Mouse (Mus musculus) midbrain, embryonic 15.5 days (tissue): ENCODE results near the gene Yipf4. TPM values are rescaled to one million over a fixed set of nuclear protein-coding genes. Genes with fewer than 3 reads are reported as not detected.
A peak's percentile ranks its signal among the peaks of the same experiment; 100 is the strongest.
"Not testable (repeated sequence)": the region's sequence is repeated elsewhere in the genome, so short reads cannot be mapped to it uniquely, and the experiment has no call there.

Source experiments
- ATAC-seq: fragments of 200-750 bp; cut with Nextera tagmentation; replicated peaks from 2 replicates; pipeline ENCODE4 v1.8.0; 2017; ENCODE audit warnings: moderate TSS enrichment
- H3K27ac ChIP-seq: fragments of 300-500 bp; sonication (generic); 2 replicates; pipeline ENCODE4 v1.5.1; 2015; ENCODE audit warnings: mild to moderate bottlenecking, inconsistent platforms
- H3K27me3 ChIP-seq: fragments of 300-500 bp; sonication (generic); replicated peaks from 2 replicates; pipeline ENCODE4 v1.6.1; 2015; ENCODE audit warnings: inconsistent platforms
- H3K36me3 ChIP-seq: fragments of 300-500 bp; sonication (generic); replicated peaks from 2 replicates; pipeline ENCODE4 v1.6.1; 2015; ENCODE audit warnings: inconsistent platforms
- H3K4me1 ChIP-seq: fragments of 300-500 bp; sonication (generic); 2 replicates; pipeline ENCODE4 v1.6.1; 2015; ENCODE audit warnings: inconsistent platforms
- H3K4me2 ChIP-seq: fragments of 300-500 bp; sonication (generic); 2 replicates; pipeline ENCODE4 v1.6.1; 2015; ENCODE audit warnings: inconsistent platforms, mild to moderate bottlenecking, moderate library complexity
- H3K4me3 ChIP-seq: fragments of 300-500 bp; sonication (generic); 2 replicates; pipeline ENCODE4 v1.5.1; 2015; ENCODE audit warnings: mild to moderate bottlenecking, inconsistent platforms
- H3K9ac ChIP-seq: fragments of 300-500 bp; sonication (generic); 2 replicates; pipeline ENCODE4 v1.6.1; 2015; ENCODE audit warnings: mild to moderate bottlenecking, inconsistent platforms
- H3K9me3 ChIP-seq: fragments of 300-500 bp; sonication (generic); 2 replicates; pipeline ENCODE4 v1.6.1; 2016; ENCODE audit warnings: inconsistent platforms
- WGBS: fragments of 180-500 bp; shearing (Covaris S2); methylation state at CpG from one replicate; pipeline ENCODE4 v1.1.7; 2015; ENCODE audit warnings: mixed read lengths; 5-methylcytosine and 5-hydroxymethylcytosine counted together
- polyA plus RNA-seq: library from polyadenylated mRNA; unstranded; fragments of >200 nt; fragmentation: Nextera tagmentation; extraction: Ambion mirVana; gene quantifications from 2 replicates; pipeline ENCODE4 v1.2.1, GENCODE M21; 2015

Gene Yipf4
- 45.6 and 46.7 TPM in 2 replicates for polyA plus RNA-seq

DNA sequence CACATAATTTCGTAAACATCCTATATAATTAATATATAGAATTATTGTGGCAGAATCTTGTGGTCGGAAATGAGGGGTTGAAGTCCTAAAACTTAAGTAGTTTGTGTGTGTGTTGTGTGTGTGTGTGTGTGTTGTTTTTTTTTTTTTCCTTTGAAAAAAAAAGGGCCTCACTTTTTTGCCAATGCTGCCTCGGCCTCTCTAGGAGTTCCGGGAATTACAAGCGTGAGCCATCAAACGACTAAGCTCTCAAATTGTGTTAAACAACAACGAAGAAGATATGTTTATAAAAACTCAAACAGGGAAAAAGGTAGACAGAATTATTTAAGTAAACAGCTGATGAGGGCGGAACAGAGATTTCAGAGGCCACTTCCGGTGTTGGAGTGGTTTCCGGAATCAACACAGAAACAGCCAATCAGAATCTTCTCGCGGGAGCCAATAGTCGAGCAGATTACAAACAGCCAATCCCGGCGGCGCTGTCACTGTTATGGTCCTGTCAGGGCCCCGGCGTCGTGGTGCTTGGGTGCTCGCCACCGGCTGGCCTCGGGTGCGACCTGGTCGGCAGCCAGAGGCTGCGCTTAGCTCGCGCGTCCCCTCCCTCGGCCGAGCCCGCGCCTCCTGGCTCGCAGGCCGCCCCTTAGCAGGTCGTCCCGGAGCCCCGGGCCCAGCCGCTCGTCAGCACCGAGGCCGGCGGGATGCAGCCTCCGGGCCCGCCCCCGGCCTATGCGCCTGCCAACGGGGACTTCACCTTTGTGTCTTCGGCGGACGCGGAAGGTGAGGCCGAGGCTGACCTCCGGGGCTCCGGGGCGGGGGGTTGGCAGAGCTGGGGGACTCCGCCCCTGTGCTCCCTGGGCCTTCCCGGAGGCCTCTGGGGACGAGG is at the start of gene Yipf4:
TSS of gene Yipf4 (plus strand) at position 470 of the 877 bp plus-strand sequence.
- H3K27me3 ChIP-seq, result no peaks in the 10 kb centered on the region
- peak; percentile 100 for ATAC-seq
- no peaks in the 10 kb centered on the region for H3K9me3 ChIP-seq
- H3K9ac ChIP-seq, result peak within 1 kb of the TSS; percentile 70
- H3K4me3 ChIP-seq, result peak within 1 kb of the TSS; percentile 72
- 4% methylated on average over 55 of the region's 58 CpGs for WGBS
- H3K4me1 ChIP-seq, result peaks cover 10% of the 10 kb centered on the region
- peak within 1 kb of the TSS; percentile 68 for H3K4me2 ChIP-seq
- peaks cover 3% of the 10 kb centered on the region; the same call in 1 of the 2 replicates for H3K36me3 ChIP-seq
- peak within 1 kb of the TSS; percentile 75 for H3K27ac ChIP-seq

DNA sequence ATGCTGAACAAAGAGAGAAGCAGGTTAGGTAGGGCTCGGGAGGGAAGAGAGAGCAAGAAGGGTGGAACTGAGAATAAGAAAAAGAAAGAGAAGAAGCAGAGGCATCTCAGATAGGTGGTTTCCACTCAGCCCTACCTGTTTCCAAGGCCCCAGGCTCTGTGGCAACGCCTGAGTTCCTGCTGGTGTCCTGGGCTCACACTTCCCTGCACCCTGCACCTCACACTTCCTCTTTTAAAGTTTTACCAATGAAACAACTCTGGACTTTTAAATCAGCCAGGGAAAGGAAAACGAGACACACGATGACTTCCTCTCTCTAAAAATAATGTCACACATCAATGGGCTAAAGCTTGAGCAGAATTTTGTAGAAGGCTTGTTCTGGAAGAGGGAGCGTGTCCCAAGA is 48.8 kb upstream of the Yipf4 start:
- ATAC-seq, result no peak
- Histone ChIP-seq H3K4me2 (no peak overlapping the region), H3K4me1 (no peaks in the 10 kb centered on the region), H3K4me3 (no peak overlapping the region), H3K27ac (no peak overlapping the region), H3K9ac (no peak overlapping the region), H3K27me3 (no peaks in the 10 kb centered on the region), H3K36me3 (no peaks in the 10 kb centered on the region), H3K9me3 (no peaks in the 10 kb centered on the region)
- WGBS, result 80% methylated on average over 5 of the region's 5 CpGs

DNA sequence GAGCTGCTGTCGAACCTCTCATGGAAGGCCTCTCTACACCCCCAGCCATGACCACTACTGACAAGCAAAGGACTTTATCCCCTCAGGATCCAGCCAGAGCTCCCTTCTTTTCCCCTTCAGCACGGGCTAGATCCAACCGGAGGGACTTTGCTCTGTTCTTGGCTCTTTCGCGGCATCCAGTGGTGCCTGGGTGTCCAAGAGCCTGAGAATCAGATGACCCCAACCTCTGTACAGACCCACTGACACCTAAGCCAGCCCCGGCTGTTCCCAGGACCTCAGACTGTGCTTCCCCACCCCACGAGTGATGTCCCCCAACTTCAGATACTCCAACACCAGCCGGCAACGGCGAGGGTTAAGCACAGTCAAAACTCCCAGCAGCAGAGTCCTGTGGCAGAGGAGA is 39.5 kb upstream of the Yipf4 start:
- no peaks in the 10 kb centered on the region for H3K4me1 ChIP-seq
- no peak overlapping the region for H3K4me2 ChIP-seq
- no peak overlapping the region for H3K27ac ChIP-seq
- H3K9me3 ChIP-seq, result no peaks in the 10 kb centered on the region
- no peaks in the 10 kb centered on the region for H3K36me3 ChIP-seq
- H3K4me3 ChIP-seq, result no peak overlapping the region
- H3K27me3 ChIP-seq, result no peaks in the 10 kb centered on the region
- no peak for ATAC-seq
- 88% methylated on average over 10 of the region's 10 CpGs for WGBS
- H3K9ac ChIP-seq, result no peak overlapping the region

- Histone ChIP-seq H3K9ac (no peak overlapping the region), H3K4me3 (no peak overlapping the region), H3K27ac (no peak overlapping the region), H3K36me3 (no peaks in the 10 kb centered on the region), H3K27me3 (no peaks in the 10 kb centered on the region), H3K9me3 (no peaks in the 10 kb centered on the region), H3K4me2 (no peak overlapping the region), H3K4me1 (no peaks in the 10 kb centered on the region)
- ATAC-seq, result no peak
- 78% methylated on average over 3 of the region's 3 CpGs for WGBS
Measured at GRCm38 (mm10) chr17:74453928-74454327, 35.4 kb upstream of the Yipf4 start.

DNA sequence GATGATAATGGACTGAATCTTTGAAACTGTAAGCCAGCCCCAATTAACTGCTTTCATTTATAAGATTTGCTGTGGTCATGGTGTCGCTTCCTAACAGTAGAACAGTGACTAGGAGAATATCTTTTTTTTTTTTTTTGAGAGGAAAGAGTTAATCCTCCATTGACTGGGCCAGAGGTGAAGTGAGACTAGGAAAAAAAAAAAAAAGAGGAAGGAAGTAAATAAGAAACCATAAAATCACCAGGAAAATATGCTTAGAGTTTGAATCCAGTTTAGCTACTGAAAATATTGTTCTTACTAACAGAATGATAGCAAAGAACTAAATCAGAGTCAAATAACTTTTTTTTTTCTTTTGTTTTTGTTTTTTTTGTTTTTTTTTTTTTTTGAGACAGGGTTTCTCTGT is 34.6 kb upstream of the Yipf4 start:
- no peak overlapping the region for H3K4me2 ChIP-seq
- no peak overlapping the region for H3K9ac ChIP-seq
- 83% methylated on average over 1 of the region's 1 CpGs for WGBS
- H3K9me3 ChIP-seq, result no peaks in the 10 kb centered on the region
- no peaks in the 10 kb centered on the region for H3K27me3 ChIP-seq
- no peak for ATAC-seq
- H3K4me1 ChIP-seq, result no peaks in the 10 kb centered on the region
- no peak overlapping the region for H3K4me3 ChIP-seq
- H3K27ac ChIP-seq, result no peak overlapping the region
- H3K36me3 ChIP-seq, result no peaks in the 10 kb centered on the region

- no peak overlapping the region for H3K4me3 ChIP-seq
- WGBS, result 90% methylated on average over 4 of the region's 4 CpGs
- no peak overlapping the region for H3K4me2 ChIP-seq
- no peak overlapping the region for H3K27ac ChIP-seq
- no peaks in the 10 kb centered on the region for H3K4me1 ChIP-seq
- no peaks in the 10 kb centered on the region for H3K36me3 ChIP-seq
- no peaks in the 10 kb centered on the region for H3K9me3 ChIP-seq
- no peaks in the 10 kb centered on the region for H3K27me3 ChIP-seq
- H3K9ac ChIP-seq, result no peak overlapping the region
- ATAC-seq, result no peak
Measured at GRCm38 (mm10) chr17:74455426-74455825, 33.9 kb upstream of the Yipf4 start.

DNA sequence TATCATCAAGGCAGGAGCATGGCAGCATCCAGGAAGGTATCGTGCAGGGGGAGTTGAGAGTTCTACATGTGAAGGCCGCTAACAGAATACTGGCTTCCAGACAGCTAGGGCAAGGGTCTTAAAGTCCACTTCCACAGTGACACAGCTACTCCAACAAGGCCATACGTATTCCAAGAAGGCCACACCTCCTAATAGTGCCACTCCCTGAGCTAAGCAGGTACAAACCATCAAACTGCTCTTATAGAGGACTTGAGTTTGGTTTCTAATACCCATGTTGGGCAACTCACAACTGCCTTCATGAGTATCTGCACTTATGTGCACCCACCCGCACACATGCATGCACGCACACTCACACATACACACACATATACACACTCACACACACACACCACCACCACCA is 32.5 kb upstream of the Yipf4 start:
- Histone ChIP-seq H3K27ac (no peak overlapping the region), H3K36me3 (no peaks in the 10 kb centered on the region), H3K9me3 (no peaks in the 10 kb centered on the region), H3K4me2 (no peak overlapping the region), H3K27me3 (no peaks in the 10 kb centered on the region), H3K4me3 (no peak overlapping the region), H3K4me1 (no peaks in the 10 kb centered on the region), H3K9ac (no peak overlapping the region)
- WGBS, result 97% methylated on average over 5 of the region's 5 CpGs
- no peak for ATAC-seq

GRCm38 (mm10) chr17:74457972-74458677 is 31.2 kb upstream of the Yipf4 start:
- 79% methylated on average over 10 of the region's 10 CpGs for WGBS

DNA sequence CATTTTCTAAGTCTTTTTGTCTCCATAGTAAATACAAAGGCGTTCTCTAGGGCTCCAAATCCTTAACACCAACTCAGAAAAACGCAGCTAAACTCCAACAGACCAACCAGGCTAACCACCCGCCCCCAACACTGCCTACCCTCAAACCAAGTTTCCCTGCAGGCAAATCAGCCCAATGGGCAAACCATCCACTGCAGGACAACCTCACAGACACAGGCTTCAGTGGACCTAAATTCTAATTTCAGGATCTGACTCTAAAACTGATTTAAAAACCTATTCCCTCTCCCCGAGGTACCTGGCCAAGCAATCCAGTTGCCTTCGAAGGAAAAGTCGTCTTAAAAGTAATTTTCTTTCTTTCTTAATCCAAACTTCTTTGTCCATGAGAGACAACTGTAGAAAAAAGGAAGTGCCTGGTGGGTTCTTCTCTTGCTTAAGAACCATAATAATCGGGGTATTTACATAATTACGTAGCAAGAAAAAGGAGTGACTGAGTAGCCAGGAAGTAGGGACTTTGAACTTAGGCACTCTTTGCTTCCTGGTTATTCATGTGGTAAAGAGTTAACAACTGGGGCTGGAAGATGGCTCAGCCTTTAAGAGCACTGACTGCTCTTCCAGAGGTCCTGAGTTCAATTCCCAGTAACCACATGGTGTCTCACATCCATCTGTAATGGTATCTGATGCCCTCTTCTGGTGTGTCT is 30.4 kb upstream of the Yipf4 start, which contains the start of gene Nlrc4:
TSS of gene Nlrc4 (minus strand) at position 432 of the 698 bp plus-strand sequence.
- ATAC-seq, result no peak
- 54% methylated on average over 8 of the region's 8 CpGs for WGBS
- Histone ChIP-seq H3K27ac (no peak within 1 kb of the TSS), H3K9ac (no peak within 1 kb of the TSS), H3K36me3 (no peaks in the 10 kb centered on the region), H3K9me3 (no peaks in the 10 kb centered on the region), H3K27me3 (no peaks in the 10 kb centered on the region), H3K4me3 (no peak within 1 kb of the TSS), H3K4me2 (no peak within 1 kb of the TSS), H3K4me1 (no peaks in the 10 kb centered on the region)

More at GRCm38 (mm10) chr17:74457972-74458677, 31.2 kb upstream of the Yipf4 start:
- ATAC-seq, result no peak
- no peak overlapping the region for H3K4me2 ChIP-seq
- no peak overlapping the region for H3K9ac ChIP-seq
- H3K36me3 ChIP-seq, result no peaks in the 10 kb centered on the region
- H3K4me1 ChIP-seq, result no peaks in the 10 kb centered on the region
- no peak overlapping the region for H3K27ac ChIP-seq
- no peaks in the 10 kb centered on the region for H3K27me3 ChIP-seq
- H3K9me3 ChIP-seq, result no peaks in the 10 kb centered on the region
- H3K4me3 ChIP-seq, result no peak overlapping the region

- Histone ChIP-seq H3K27me3 (no peaks in the 10 kb centered on the region), H3K4me2 (no peak overlapping the region), H3K27ac (no peak overlapping the region), H3K36me3 (no peaks in the 10 kb centered on the region), H3K4me3 (no peak overlapping the region), H3K9ac (no peak overlapping the region), H3K9me3 (no peaks in the 10 kb centered on the region), H3K4me1 (no peaks in the 10 kb centered on the region)
- no peak for ATAC-seq
Measured at GRCm38 (mm10) chr17:74463510-74463909, 25.8 kb upstream of the Yipf4 start.

DNA sequence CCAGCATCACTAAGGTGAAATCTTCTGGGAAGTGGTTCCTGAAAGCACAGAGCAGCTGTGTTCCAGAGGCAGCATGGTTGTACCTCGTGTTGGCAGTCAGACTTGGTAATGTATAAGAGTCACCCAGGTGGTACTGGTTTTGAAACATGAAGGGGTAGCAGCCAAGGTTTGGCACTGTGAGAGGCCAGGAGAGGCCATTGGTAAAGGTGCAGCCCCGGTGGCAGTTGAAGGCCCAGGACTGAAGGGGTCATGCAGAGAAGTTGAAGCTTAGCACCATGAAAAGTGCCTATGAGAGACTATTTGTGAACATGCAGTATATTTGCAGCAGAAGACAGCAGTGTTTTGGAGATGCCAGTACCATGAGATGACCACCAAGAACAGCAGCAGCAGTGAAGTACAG is 21.3 kb upstream of the Yipf4 start:
- not testable (repeated sequence) for ATAC-seq, H3K27me3 ChIP-seq, H3K9ac ChIP-seq, H3K27ac ChIP-seq, H3K4me2 ChIP-seq, H3K9me3 ChIP-seq, H3K4me3 ChIP-seq, H3K36me3 ChIP-seq, H3K4me1 ChIP-seq
- WGBS, result 82% methylated on average over 2 of the region's 2 CpGs

- H3K27me3 ChIP-seq, H3K4me2 ChIP-seq, H3K4me3 ChIP-seq, H3K9ac ChIP-seq, H3K9me3 ChIP-seq, ATAC-seq, H3K27ac ChIP-seq, H3K4me1 ChIP-seq, H3K36me3 ChIP-seq: not testable (repeated sequence)
- WGBS, result 79% methylated on average over 6 of the region's 6 CpGs
Measured at GRCm38 (mm10) chr17:74470133-74470532, 19.2 kb upstream of the Yipf4 start.
